Mouse (Mus musculus) stomach, embryonic 15.5 days (tissue): ENCODE measurements around the gene Gm4450. TPM values are rescaled to one million over a fixed set of nuclear protein-coding genes. Genes with fewer than 3 reads are reported as not detected.
"Not testable (repeated sequence)": the region's sequence is repeated elsewhere in the genome, so short reads cannot be mapped to it uniquely, and the experiment has no call there.

Experiments
- ATAC-seq: fragments of 200-750 bp; cut with Nextera tagmentation; 2 replicates; pipeline ENCODE4 v1.8.0; 2017; ENCODE audit warnings: low read depth, moderate number of reproducible peaks, moderate TSS enrichment; ENCODE audit not compliant: insufficient read depth, low FRiP score
- H3K27ac ChIP-seq: fragments of 300-500 bp; sonication (generic); 2 replicates; pipeline ENCODE4 v1.5.1; 2015; ENCODE audit warnings: mild to moderate bottlenecking, inconsistent platforms
- H3K27me3 ChIP-seq: fragments of 300-500 bp; sonication (generic); replicated peaks from 2 replicates; pipeline ENCODE4 v1.6.1; 2015; ENCODE audit warnings: inconsistent platforms
- H3K36me3 ChIP-seq: fragments of 300-500 bp; sonication (generic); 2 replicates; pipeline ENCODE4 v1.6.1; 2015; ENCODE audit warnings: inconsistent platforms
- H3K4me1 ChIP-seq: fragments of 300-500 bp; sonication (generic); 2 replicates; pipeline ENCODE4 v1.6.1; 2015; ENCODE audit warnings: inconsistent platforms
- H3K4me2 ChIP-seq: fragments of 300-500 bp; sonication (generic); 2 replicates; pipeline ENCODE4 v1.6.1; 2015; ENCODE audit warnings: mild to moderate bottlenecking, inconsistent platforms
- H3K4me3 ChIP-seq: fragments of 300-500 bp; sonication (generic); replicated peaks from 2 replicates; pipeline ENCODE4 v1.5.1; 2015; ENCODE audit warnings: inconsistent platforms
- H3K9ac ChIP-seq: fragments of 300-500 bp; sonication (generic); 2 replicates; pipeline ENCODE4 v1.6.1; 2015; ENCODE audit warnings: inconsistent platforms
- H3K9me3 ChIP-seq: fragments of 300-500 bp; sonication (generic); 2 replicates; pipeline ENCODE4 v1.6.1; 2016; ENCODE audit warnings: inconsistent platforms
- WGBS: fragments of 180-500 bp; shearing (Covaris S2); methylation state at CpG from one replicate; pipeline ENCODE4 v1.1.7; 2015; 5-methylcytosine and 5-hydroxymethylcytosine counted together
- polyA plus RNA-seq: library from polyadenylated mRNA; unstranded; fragments of >200 nt; fragmentation: Nextera tagmentation; extraction: Ambion mirVana; gene quantifications from 2 replicates; pipeline ENCODE4 v1.2.1, GENCODE M21; 2015

The Gm4450 gene
- polyA plus RNA-seq, result not detected in 2 replicates

GRCm38 (mm10) chr3:98457026-98457425 is at the start of gene Gm4450:
Gene Gm4450, minus strand, starts transcription at chr3:98457126.
- H3K36me3 ChIP-seq, H3K9me3 ChIP-seq, ATAC-seq, H3K4me2 ChIP-seq, H3K4me1 ChIP-seq, H3K27ac ChIP-seq, H3K27me3 ChIP-seq, H3K4me3 ChIP-seq, H3K9ac ChIP-seq: not testable (repeated sequence)
- WGBS, result no CpG with 5 or more reads among the region's 1 CpGs

- not testable (repeated sequence) for H3K4me3 ChIP-seq, H3K36me3 ChIP-seq, H3K9me3 ChIP-seq, H3K27me3 ChIP-seq, H3K4me1 ChIP-seq, H3K9ac ChIP-seq, H3K4me2 ChIP-seq, ATAC-seq, H3K27ac ChIP-seq
Observed at GRCm38 (mm10) chr3:98497401-98497800, 40.5 kb upstream of the Gm4450 start.

GRCm38 (mm10) chr3:98496762-98497161 is 39.8 kb upstream of the Gm4450 start:
- not testable (repeated sequence) for H3K9ac ChIP-seq, H3K4me3 ChIP-seq, ATAC-seq, H3K9me3 ChIP-seq, H3K4me2 ChIP-seq, H3K27ac ChIP-seq, H3K4me1 ChIP-seq, H3K36me3 ChIP-seq, H3K27me3 ChIP-seq
- no CpG with 5 or more reads among the region's 2 CpGs for WGBS

GRCm38 (mm10) chr3:98495055-98495454 is 38.1 kb upstream of the Gm4450 start:
- H3K4me2 ChIP-seq, H3K4me1 ChIP-seq, H3K27ac ChIP-seq, H3K4me3 ChIP-seq, H3K36me3 ChIP-seq, H3K9me3 ChIP-seq, H3K9ac ChIP-seq, ATAC-seq, H3K27me3 ChIP-seq: not testable (repeated sequence)

GRCm38 (mm10) chr3:98494184-98494583 is 37.3 kb upstream of the Gm4450 start:
- H3K4me3 ChIP-seq, H3K4me1 ChIP-seq, H3K9ac ChIP-seq, H3K9me3 ChIP-seq, ATAC-seq, H3K27me3 ChIP-seq, H3K4me2 ChIP-seq, H3K36me3 ChIP-seq, H3K27ac ChIP-seq: not testable (repeated sequence)

GRCm38 (mm10) chr3:98471499-98471898 is 14.6 kb upstream of the Gm4450 start:
- not testable (repeated sequence) for H3K4me1 ChIP-seq, H3K9me3 ChIP-seq, H3K4me3 ChIP-seq, H3K36me3 ChIP-seq, H3K27ac ChIP-seq, ATAC-seq, H3K27me3 ChIP-seq, H3K4me2 ChIP-seq, H3K9ac ChIP-seq

- not testable (repeated sequence) for H3K9me3 ChIP-seq, H3K9ac ChIP-seq, H3K27ac ChIP-seq, H3K27me3 ChIP-seq, H3K4me3 ChIP-seq, H3K4me2 ChIP-seq, H3K4me1 ChIP-seq, ATAC-seq, H3K36me3 ChIP-seq
- WGBS, result no CpG with 5 or more reads among the region's 1 CpGs
Observed at GRCm38 (mm10) chr3:98471057-98471456, 14.1 kb upstream of the Gm4450 start.

- H3K27me3 ChIP-seq, ATAC-seq, H3K27ac ChIP-seq, H3K4me2 ChIP-seq, H3K4me1 ChIP-seq, H3K9ac ChIP-seq, H3K4me3 ChIP-seq, H3K36me3 ChIP-seq, H3K9me3 ChIP-seq: not testable (repeated sequence)
- 40% methylated on average over 1 of the region's 2 CpGs for WGBS
Observed at GRCm38 (mm10) chr3:98469323-98469722, 12.4 kb upstream of the Gm4450 start.

- not testable (repeated sequence) for H3K9me3 ChIP-seq, H3K36me3 ChIP-seq, H3K4me1 ChIP-seq, H3K4me3 ChIP-seq, ATAC-seq, H3K27ac ChIP-seq, H3K9ac ChIP-seq, H3K27me3 ChIP-seq, H3K4me2 ChIP-seq
- 74% methylated on average over 5 of the region's 5 CpGs for WGBS
Observed at GRCm38 (mm10) chr3:98453786-98454185, 3.1 kb downstream of the Gm4450 start.

GRCm38 (mm10) chr3:98443924-98444323 is 13.0 kb downstream of the Gm4450 start:
- H3K9me3 ChIP-seq, H3K27ac ChIP-seq, H3K9ac ChIP-seq, H3K4me2 ChIP-seq, H3K4me3 ChIP-seq, H3K27me3 ChIP-seq, H3K36me3 ChIP-seq, ATAC-seq, H3K4me1 ChIP-seq: not testable (repeated sequence)
- 67% methylated on average over 1 of the region's 1 CpGs for WGBS

- H3K4me2 ChIP-seq, H3K36me3 ChIP-seq, H3K4me3 ChIP-seq, H3K27me3 ChIP-seq, H3K27ac ChIP-seq, H3K9ac ChIP-seq, H3K9me3 ChIP-seq, H3K4me1 ChIP-seq: not testable (repeated sequence)
- ATAC-seq, result peak; percentile 39; the same call in 1 of the 2 replicates
- WGBS, result 8% methylated on average over 3 of the region's 3 CpGs
Observed at GRCm38 (mm10) chr3:98443149-98443779, 13.7 kb downstream of the Gm4450 start.

GRCm38 (mm10) chr3:98442245-98442644 is 14.7 kb downstream of the Gm4450 start:
- H3K36me3 ChIP-seq, H3K9me3 ChIP-seq, H3K27me3 ChIP-seq, H3K9ac ChIP-seq, H3K27ac ChIP-seq, ATAC-seq, H3K4me2 ChIP-seq, H3K4me3 ChIP-seq, H3K4me1 ChIP-seq: not testable (repeated sequence)
- whole genome bisulfite sequencing, result 33% methylated on average over 3 of the region's 3 CpGs

- 94% methylated on average over 1 of the region's 1 CpGs for WGBS
- no peaks in the 10 kb centered on the region for H3K36me3 ChIP-seq
- H3K9ac ChIP-seq, result no peak overlapping the region
- no peak overlapping the region for H3K4me3 ChIP-seq
- no peaks in the 10 kb centered on the region for H3K9me3 ChIP-seq
- H3K27ac ChIP-seq, result no peak overlapping the region
- no peak for ATAC-seq
- no peak overlapping the region for H3K4me2 ChIP-seq
- no peaks in the 10 kb centered on the region for H3K4me1 ChIP-seq
- H3K27me3 ChIP-seq, result no peaks in the 10 kb centered on the region
Observed at GRCm38 (mm10) chr3:98435030-98435429, 21.9 kb downstream of the Gm4450 start.
